Mouse (Mus musculus) forebrain, embryonic 10.5 days (tissue): ENCODE data around the gene Olfr1174-ps. TPM values are rescaled to one million over a fixed set of nuclear protein-coding genes. Genes with fewer than 3 reads are reported as not detected.

ENCODE experiments used
- DNase-seq: peaks from one replicate; pipeline ENCODE4 v3.0.0-alpha.2; 2017; ENCODE audit warnings: low spot score; ENCODE audit errors: extremely low spot score
- H3K27ac ChIP-seq: fragments of 300-500 bp; sonication (generic); 2 replicates; pipeline ENCODE4 v1.5.1; 2016; ENCODE audit warnings: mild to moderate bottlenecking
- H3K27me3 ChIP-seq: fragments of 300-500 bp; sonication (generic); 2 replicates; pipeline ENCODE4 v1.6.1; 2016; ENCODE audit warnings: mild to moderate bottlenecking; ENCODE audit not compliant: poor library complexity, severe bottlenecking
- H3K36me3 ChIP-seq: fragments of 300-500 bp; sonication (generic); replicated peaks from 2 replicates; pipeline ENCODE4 v1.6.1; 2016; ENCODE audit warnings: mild to moderate bottlenecking, moderate library complexity
- H3K4me1 ChIP-seq: fragments of 300-500 bp; sonication (generic); 2 replicates; pipeline ENCODE4 v1.6.1; 2016
- H3K4me3 ChIP-seq: fragments of 300-500 bp; sonication (generic); 2 replicates; pipeline ENCODE4 v1.5.1; 2016; ENCODE audit warnings: mild to moderate bottlenecking, moderate library complexity
- H3K9me3 ChIP-seq: fragments of 300-500 bp; sonication (generic); 2 replicates; pipeline ENCODE4 v1.6.1; 2016; ENCODE audit warnings: mild to moderate bottlenecking, moderate library complexity
- WGBS: fragments of 180-500 bp; shearing (Covaris S2); methylation state at CpG from one replicate; pipeline ENCODE4 v1.1.7; 2016; 5-methylcytosine and 5-hydroxymethylcytosine counted together
- polyA plus RNA-seq: library from polyadenylated mRNA; unstranded; fragments of >200 nt; fragmentation: Nextera tagmentation; extraction: Ambion mirVana; gene quantifications from 2 replicates; pipeline ENCODE4 v1.2.1, GENCODE M21; 2016

Gene Olfr1174-ps
- not detected in 2 replicates for polyA plus RNA-seq

GRCm38 (mm10) chr2:88315035-88315434 lies at the start of gene Olfr1174-ps:
Olfr1174-ps (minus strand) TSS chr2:88315135.
- Histone ChIP-seq H3K36me3 (no peaks in the 10 kb centered on the region), H3K9me3 (no peaks in the 10 kb centered on the region), H3K27ac (no peak within 1 kb of the TSS), H3K4me1 (no peaks in the 10 kb centered on the region), H3K27me3 (no peaks in the 10 kb centered on the region), H3K4me3 (no peak within 1 kb of the TSS)
- no peak for DNase-seq
- 93% methylated on average over 4 of the region's 4 CpGs for WGBS

- H3K9me3 ChIP-seq, result no peaks in the 10 kb centered on the region
- H3K36me3 ChIP-seq, result no peaks in the 10 kb centered on the region
- H3K27me3 ChIP-seq, result no peaks in the 10 kb centered on the region
- no peak for DNase-seq
- H3K4me3 ChIP-seq, result no peak overlapping the region
- no peaks in the 10 kb centered on the region for H3K4me1 ChIP-seq
- WGBS, result 9% methylated on average over 2 of the region's 2 CpGs
- H3K27ac ChIP-seq, result no peak overlapping the region
These were observed 41.4 kb upstream of the Olfr1174-ps start for GRCm38 (mm10) chr2:88356304-88356703.

DNA sequence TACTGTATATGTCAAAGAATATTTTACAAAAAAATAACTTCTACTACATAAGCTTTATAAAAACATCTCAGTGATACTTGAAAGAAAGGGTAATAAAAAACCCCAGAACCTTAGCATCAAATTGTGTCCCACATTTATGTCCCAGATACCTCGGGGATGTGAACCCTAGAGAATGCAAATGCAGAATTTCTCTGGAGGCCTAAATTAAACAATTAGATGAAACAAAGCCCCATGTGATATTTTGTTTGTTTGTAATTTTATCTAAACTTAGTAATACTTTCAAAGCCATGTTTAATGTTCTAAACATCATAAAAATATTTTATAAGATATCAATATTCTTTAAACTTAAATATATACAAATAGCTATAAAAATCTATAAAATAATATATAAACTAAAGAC lies 31.5 kb upstream of the Olfr1174-ps start, which contains the start of gene Olfr1177-ps:
Olfr1177-ps (minus strand) TSS at position 101 of the 400 bp plus-strand sequence.
- Histone ChIP-seq H3K27ac (no peak within 1 kb of the TSS), H3K27me3 (no peaks in the 10 kb centered on the region), H3K36me3 (no peaks in the 10 kb centered on the region), H3K4me1 (no peaks in the 10 kb centered on the region), H3K9me3 (no peaks in the 10 kb centered on the region), H3K4me3 (no peak within 1 kb of the TSS)
- WGBS, result 84% methylated on average over 1 of the region's 1 CpGs
- DNase-seq, result no peak

GRCm38 (mm10) chr2:88336421-88336820 lies 21.5 kb upstream of the Olfr1174-ps start, which contains the start of gene Olfr1176:
Olfr1176 (plus strand) TSS chr2:88336721.
- Histone ChIP-seq H3K27me3 (no peaks in the 10 kb centered on the region), H3K4me1 (no peaks in the 10 kb centered on the region)
- 79% methylated on average over 1 of the region's 1 CpGs for WGBS

DNA sequence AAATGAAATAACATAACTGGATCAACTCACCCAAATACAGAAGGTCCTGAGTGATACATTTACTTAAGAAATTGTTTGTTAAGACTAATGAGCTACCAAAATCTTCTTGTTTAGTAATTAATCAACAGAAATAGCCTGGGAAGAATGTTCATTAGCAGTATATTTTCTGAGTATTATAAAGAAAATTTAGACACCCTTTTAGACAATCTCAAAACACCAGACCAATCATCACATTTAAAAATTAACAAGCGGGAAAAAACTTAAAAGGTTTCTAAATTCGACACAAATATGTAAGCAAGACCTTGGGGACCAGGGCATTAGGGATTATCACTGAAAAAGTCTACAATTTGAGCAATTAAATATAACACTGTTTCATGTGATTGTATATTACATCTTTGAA lies 12.2 kb upstream of the Olfr1174-ps start, which contains the start of gene Olfr1175-ps:
Olfr1175-ps (minus strand) TSS at position 101 of the 400 bp plus-strand sequence.
- H3K27me3 ChIP-seq, result no peaks in the 10 kb centered on the region
- H3K4me3 ChIP-seq, result no peak within 1 kb of the TSS
- no peaks in the 10 kb centered on the region for H3K4me1 ChIP-seq
- H3K36me3 ChIP-seq, result no peaks in the 10 kb centered on the region
- no peak within 1 kb of the TSS for H3K27ac ChIP-seq
- H3K9me3 ChIP-seq, result no peaks in the 10 kb centered on the region
- DNase-seq, result no peak
- WGBS, result 94% methylated on average over 2 of the region's 2 CpGs

More at GRCm38 (mm10) chr2:88336421-88336820, 21.5 kb upstream of the Olfr1174-ps start, which contains the start of gene Olfr1176:
- DNase-seq, result no peak
- no peaks in the 10 kb centered on the region for H3K9me3 ChIP-seq
- no peak within 1 kb of the TSS for H3K27ac ChIP-seq
- H3K4me3 ChIP-seq, result no peak within 1 kb of the TSS
- H3K36me3 ChIP-seq, result no peaks in the 10 kb centered on the region

DNA sequence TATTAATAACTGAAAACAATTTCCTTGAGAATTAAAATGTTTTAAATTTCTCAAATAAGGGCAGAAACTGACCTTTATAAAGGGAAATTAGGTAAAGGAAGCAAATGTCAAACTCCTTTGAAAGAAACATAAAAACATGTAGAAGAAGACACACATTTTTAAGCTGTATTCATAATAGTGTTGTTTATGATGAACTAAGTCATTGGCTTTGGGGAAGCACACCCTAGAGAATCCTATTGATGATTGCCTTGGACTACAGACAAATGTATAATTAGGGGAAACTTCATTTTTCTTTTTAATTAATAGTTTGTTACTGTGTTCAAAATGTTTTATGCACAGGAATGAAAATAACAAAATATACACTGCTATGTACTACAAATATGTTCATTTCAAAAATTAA lies 35.2 kb downstream of the Olfr1174-ps start, which contains the start of gene Olfr1173:
Olfr1173 (minus strand) TSS at position 101 of the 400 bp plus-strand sequence.
- no peak for DNase-seq
- Histone ChIP-seq H3K27me3 (no peaks in the 10 kb centered on the region), H3K27ac (no peak within 1 kb of the TSS), H3K9me3 (no peaks in the 10 kb centered on the region), H3K4me1 (no peaks in the 10 kb centered on the region), H3K4me3 (no peak within 1 kb of the TSS), H3K36me3 (no peaks in the 10 kb centered on the region)

Other genes with a start within 250 kb of the Olfr1174-ps start
- not detected in 2 replicates for gene Olfr1163, start 243.3 kb downstream of the Olfr1174-ps start, polyA plus RNA-seq
- not detected in 2 replicates for gene Olfr1164, start 221.2 kb downstream of the Olfr1174-ps start, polyA plus RNA-seq
- not detected in 2 replicates for gene Olfr1166, start 186.9 kb downstream of the Olfr1174-ps start, polyA plus RNA-seq
- gene Olfr1167, start 159.9 kb downstream of the Olfr1174-ps start, polyA plus RNA-seq, result not detected in 2 replicates
- not detected in 2 replicates for gene Olfr1168, start 133.3 kb downstream of the Olfr1174-ps start, polyA plus RNA-seq
- gene Olfr1170, start 86.8 kb downstream of the Olfr1174-ps start, polyA plus RNA-seq, result not detected in 2 replicates
- gene Olfr1173, start 35.3 kb downstream of the Olfr1174-ps start, polyA plus RNA-seq, result not detected in 2 replicates
- not detected in 2 replicates for gene Olfr1175-ps, start 12.1 kb upstream of the Olfr1174-ps start, polyA plus RNA-seq
- not detected in 2 replicates for gene Olfr1176, start 21.6 kb upstream of the Olfr1174-ps start, polyA plus RNA-seq
- gene Olfr1177-ps, start 31.4 kb upstream of the Olfr1174-ps start, polyA plus RNA-seq, result not detected in 2 replicates
- not detected in 2 replicates for gene Olfr1178, start 71.9 kb upstream of the Olfr1174-ps start, polyA plus RNA-seq
- gene Olfr1179, start 91.3 kb upstream of the Olfr1174-ps start, polyA plus RNA-seq, result not detected in 2 replicates
- gene Olfr1180, start 104.0 kb upstream of the Olfr1174-ps start, polyA plus RNA-seq, result not detected in 2 replicates
- not detected in 2 replicates for gene Olfr1181, start 111.0 kb upstream of the Olfr1174-ps start, polyA plus RNA-seq
- gene Gm13757, start 134.0 kb upstream of the Olfr1174-ps start, polyA plus RNA-seq, result not detected in 2 replicates
- not detected in 2 replicates for gene Olfr1183, start 139.7 kb upstream of the Olfr1174-ps start, polyA plus RNA-seq
- not detected in 2 replicates for gene Olfr1184, start 168.5 kb upstream of the Olfr1174-ps start, polyA plus RNA-seq
- gene Olfr1185-ps1, start 178.2 kb upstream of the Olfr1174-ps start, polyA plus RNA-seq, result not detected in 2 replicates
- not detected in 2 replicates for gene Olfr1186, start 203.4 kb upstream of the Olfr1174-ps start, polyA plus RNA-seq
- not detected in 2 replicates for gene Olfr1188, start 241.8 kb upstream of the Olfr1174-ps start, polyA plus RNA-seq